Mouse (Mus musculus) cerebellum, postnatal 25 days (tissue): ENCODE results near the gene Mrpl37.
"Not testable (repeated sequence)": the region's sequence is repeated elsewhere in the genome, so short reads cannot be mapped to it uniquely, and the experiment has no call there.

ENCODE experiments used
- DNase-seq, 2 experiments: peaks; one replicate each; pipeline ENCODE4 v3.0.0; 2021; ENCODE audit warnings: mixed read lengths in 2 of 2

Gene Mrpl37

GRCm38 (mm10) chr4:107066252-107067124 lies at the start of gene Mrpl37, which contains the start of gene Cyb5rl:
TSS of gene Mrpl37 (minus strand) at chr4:107066868.
TSS of gene Cyb5rl (plus strand) at chr4:107066988.
- peak; percentile 96 to 97 for DNase-seq

GRCm38 (mm10) chr4:107114278-107114677 lies 47.6 kb upstream of the Mrpl37 start:
- DNase-seq = no peak

- DNase-seq = not testable (repeated sequence)
These were observed 42.5 kb upstream of the Mrpl37 start for GRCm38 (mm10) chr4:107109181-107109580.

- no peak for DNase-seq
These were observed 41.6 kb upstream of the Mrpl37 start for GRCm38 (mm10) chr4:107108291-107108731.

GRCm38 (mm10) chr4:107106777-107107176 lies 40.1 kb upstream of the Mrpl37 start:
- DNase-seq = no peak

- DNase-seq = no peak
These were observed 35.6 kb upstream of the Mrpl37 start for GRCm38 (mm10) chr4:107102220-107102619.

- no peak for DNase-seq
These were observed 32.3 kb upstream of the Mrpl37 start for GRCm38 (mm10) chr4:107098791-107099525.

GRCm38 (mm10) chr4:107098375-107098774 lies 31.7 kb upstream of the Mrpl37 start:
- DNase-seq = no peak

GRCm38 (mm10) chr4:107097871-107098270 lies 31.2 kb upstream of the Mrpl37 start:
- peak; percentile 19 to 31 for DNase-seq

- DNase-seq = no peak
These were observed 30.2 kb upstream of the Mrpl37 start, which contains the start of gene Cdcp2 for GRCm38 (mm10) chr4:107096841-107097373. TSS of gene Cdcp2 (plus strand) at chr4:107096891.

- DNase-seq = peak in 1 of 2 experiments; percentile 37
These were observed 29.4 kb upstream of the Mrpl37 start for GRCm38 (mm10) chr4:107096043-107096442.

GRCm38 (mm10) chr4:107094484-107095187 lies 28.0 kb upstream of the Mrpl37 start:
- DNase-seq = no peak

GRCm38 (mm10) chr4:107091696-107092095 lies 25.0 kb upstream of the Mrpl37 start:
- no peak for DNase-seq

- DNase-seq = peak in 1 of 2 experiments; percentile 29
These were observed 18.2 kb upstream of the Mrpl37 start for GRCm38 (mm10) chr4:107084858-107085257.

- DNase-seq = no peak
These were observed 17.7 kb upstream of the Mrpl37 start for GRCm38 (mm10) chr4:107084343-107084742.

GRCm38 (mm10) chr4:107083126-107083525 lies 16.5 kb upstream of the Mrpl37 start:
- no peak for DNase-seq

GRCm38 (mm10) chr4:107082185-107082584 lies 15.5 kb upstream of the Mrpl37 start:
- DNase-seq = no peak

- no peak for DNase-seq
These were observed 13.0 kb upstream of the Mrpl37 start for GRCm38 (mm10) chr4:107079716-107080115.

GRCm38 (mm10) chr4:107078894-107079293 lies 12.2 kb upstream of the Mrpl37 start:
- DNase-seq = no peak

GRCm38 (mm10) chr4:107075456-107075855 lies 8.8 kb upstream of the Mrpl37 start:
- DNase-seq = no peak

GRCm38 (mm10) chr4:107072343-107072742 lies 5.7 kb upstream of the Mrpl37 start:
- DNase-seq = no peak

- peak in 1 of 2 experiments; percentile 59 for DNase-seq
These were observed 628 bp upstream of the Mrpl37 start for GRCm38 (mm10) chr4:107067151-107067840.
